Mouse (Mus musculus): ENCODE measurements at regions not wholly inside any gene's neighbourhood (a gene's known extent, or its start where the extent isn't known, plus 50 kb on each side); places are given as distances from the start of the nearest gene placed in this dataset.

GRCm38 (mm10) chr8:116215909-116216308, 288.9 kb upstream of the Dynlrb2 start:
- DNase-seq = no peak

DNA sequence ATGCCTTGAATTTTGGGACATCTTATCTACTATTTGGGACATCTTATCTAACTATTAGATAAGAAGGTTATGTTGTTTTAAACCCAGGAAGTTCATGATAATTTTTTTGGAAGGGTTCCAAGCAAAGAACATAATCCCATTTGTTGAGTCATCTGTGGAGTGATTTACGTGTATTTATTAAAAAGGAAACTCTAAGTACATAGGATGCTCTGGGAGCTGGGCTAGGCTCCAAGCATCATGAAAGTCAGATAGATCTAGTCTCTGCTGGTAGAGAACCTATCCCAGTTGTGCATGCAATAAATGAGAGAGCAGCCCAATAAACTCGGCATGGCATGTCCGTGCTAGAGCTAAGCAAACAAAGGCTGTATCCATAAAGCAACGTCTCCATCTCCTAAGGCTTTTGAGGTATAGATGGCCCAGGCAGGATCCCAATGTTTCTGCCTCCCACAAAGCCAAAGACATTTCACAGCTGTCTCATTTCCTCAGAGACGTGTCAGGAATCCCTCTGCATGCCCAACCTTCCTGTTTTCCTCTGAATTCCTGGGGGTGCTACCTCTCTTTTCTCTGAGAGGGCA, 289.4 kb upstream of the Dynlrb2 start:
- DNase-seq = no peak

DNA sequence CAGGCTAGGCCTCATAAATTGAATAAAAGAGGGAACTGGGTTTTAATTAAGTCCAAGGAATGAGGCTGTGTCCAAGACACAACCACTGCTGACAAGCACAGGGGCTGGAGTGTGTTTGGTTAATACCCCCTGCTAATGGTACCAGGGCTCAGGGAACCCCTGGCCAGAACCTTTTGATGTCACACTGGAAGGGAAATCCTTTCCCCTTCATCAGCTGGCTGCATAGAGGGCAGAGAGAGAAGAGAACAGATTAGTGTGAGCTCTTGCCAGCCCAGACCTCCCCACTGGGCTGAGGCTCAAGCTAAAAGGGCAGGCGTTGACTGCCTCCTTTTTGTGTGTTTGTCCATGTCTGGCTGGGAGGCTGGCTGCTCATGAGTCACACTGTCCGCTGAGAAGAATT, 301.1 kb upstream of the Dynlrb2 start:
- no peak for DNase-seq

GRCm38 (mm10) chr8:116200459-116200999, 304.2 kb upstream of the Dynlrb2 start:
- no peak for DNase-seq

GRCm38 (mm10) chr8:116196623-116197184, 308.1 kb upstream of the Dynlrb2 start:
- no peak for DNase-seq

DNA sequence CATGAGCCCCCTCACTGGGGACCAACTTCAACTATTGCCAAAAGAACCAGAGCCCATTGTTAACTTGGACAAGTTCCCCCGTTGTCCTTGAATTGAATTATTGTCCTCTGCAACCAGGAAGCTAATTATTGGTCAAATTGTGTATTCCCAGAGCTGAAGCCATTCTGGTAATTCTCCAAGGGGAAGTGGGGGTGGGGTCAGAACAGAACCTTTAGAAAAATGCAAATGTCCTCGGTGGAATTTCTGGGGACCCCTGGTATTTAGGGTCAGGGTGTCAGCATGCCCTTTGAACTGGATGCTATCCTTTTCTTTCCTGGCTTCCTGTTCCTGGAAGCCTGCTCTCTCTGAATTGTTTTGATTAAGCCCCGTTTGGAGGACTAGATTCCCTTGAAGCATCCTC, 312.7 kb upstream of the Dynlrb2 start:
- no peak for DNase-seq

DNA sequence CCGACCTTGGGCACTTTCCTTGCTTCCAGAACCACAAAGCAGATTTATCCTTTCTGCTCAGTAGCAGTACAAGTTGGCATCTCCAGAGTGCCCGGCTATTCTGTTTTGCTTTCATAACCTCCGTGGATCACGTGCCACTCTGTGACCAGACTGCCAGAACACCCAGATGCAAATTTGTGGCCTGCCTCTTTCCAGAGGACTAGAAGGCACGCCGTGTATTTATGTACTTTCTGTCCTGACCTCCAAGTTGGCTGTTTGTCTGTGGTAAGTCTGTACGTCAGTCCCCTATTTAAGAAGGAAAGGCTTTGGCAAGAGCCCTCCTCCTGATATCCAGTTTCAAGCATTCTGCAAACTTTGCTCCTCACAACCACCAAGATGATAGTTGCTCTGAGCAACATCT, 319.6 kb upstream of the Dynlrb2 start:
- DNase-seq = no peak

- no peak for DNase-seq
Measured at GRCm38 (mm10) chr8:116184241-116184640, 320.5 kb upstream of the Dynlrb2 start.

DNA sequence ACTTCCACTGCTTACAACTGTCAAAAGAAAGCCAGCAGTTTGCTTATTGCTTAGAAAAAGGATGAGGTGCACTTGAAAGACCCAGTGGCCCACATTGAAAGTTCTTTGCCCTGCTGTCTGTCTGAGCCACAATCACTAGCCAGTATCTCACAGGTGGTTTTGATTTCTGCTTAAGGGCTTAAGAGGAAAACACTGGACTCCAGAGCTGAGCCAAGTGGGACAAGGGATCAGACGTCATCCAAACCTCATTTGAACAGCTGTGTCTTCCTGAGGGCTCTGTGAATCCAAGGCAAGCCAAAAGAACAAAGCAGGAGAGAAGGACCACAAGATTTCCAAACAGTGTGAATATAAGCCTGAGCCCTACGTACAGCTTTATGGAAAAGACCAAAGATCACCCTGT, 326.8 kb upstream of the Dynlrb2 start:
- DNase-seq = no peak

- DNase-seq = no peak
Measured at GRCm38 (mm10) chr8:116174891-116175290, 329.9 kb upstream of the Dynlrb2 start.

GRCm38 (mm10) chr8:116173961-116174360, 330.8 kb upstream of the Dynlrb2 start:
- no peak for DNase-seq

- no peak for DNase-seq
Measured at GRCm38 (mm10) chr8:116167874-116168273, 336.9 kb upstream of the Dynlrb2 start.

GRCm38 (mm10) chr8:116164989-116165299, 339.8 kb upstream of the Dynlrb2 start:
- no peak for DNase-seq

DNA sequence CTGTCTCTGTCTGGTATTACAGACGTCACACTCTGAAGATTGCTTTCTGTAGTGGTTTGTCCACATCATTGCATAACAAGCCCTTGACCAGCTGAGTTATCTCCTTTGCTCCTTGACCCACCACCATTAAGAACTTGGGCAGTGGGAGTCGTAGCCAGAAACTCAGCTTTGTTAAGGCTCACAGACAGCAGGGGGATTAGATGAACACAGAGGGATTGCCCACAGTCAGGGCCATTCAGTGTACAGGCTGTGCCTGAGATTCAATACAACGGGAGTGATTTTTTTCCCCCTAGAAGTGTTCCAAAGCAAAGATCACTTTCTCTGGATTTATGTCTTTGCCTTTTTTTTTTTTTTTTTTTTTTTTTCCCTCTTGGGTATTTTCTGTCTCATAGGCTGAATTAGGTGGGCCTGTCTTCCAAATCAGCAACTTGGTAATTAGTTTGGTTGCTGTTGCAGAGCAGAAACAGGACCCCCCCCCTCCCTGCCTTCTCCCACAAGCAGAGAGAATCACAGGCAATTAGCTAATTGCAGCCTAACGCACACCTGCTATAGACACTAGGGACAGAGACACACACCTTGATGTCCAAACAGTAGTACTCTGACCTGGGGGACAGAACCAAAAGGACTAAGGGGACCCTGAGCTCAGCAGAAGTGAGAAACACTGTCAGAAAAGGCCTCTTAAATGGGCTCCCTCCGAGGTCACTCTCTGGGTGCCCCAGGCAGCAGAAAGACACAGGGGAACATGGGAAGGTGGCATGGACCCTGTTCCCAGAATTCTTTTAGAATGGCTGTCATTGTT, 340.4 kb upstream of the Dynlrb2 start:
- DNase-seq = no peak

GRCm38 (mm10) chr8:116160932-116161331, 343.8 kb upstream of the Dynlrb2 start:
- DNase-seq = no peak

DNA sequence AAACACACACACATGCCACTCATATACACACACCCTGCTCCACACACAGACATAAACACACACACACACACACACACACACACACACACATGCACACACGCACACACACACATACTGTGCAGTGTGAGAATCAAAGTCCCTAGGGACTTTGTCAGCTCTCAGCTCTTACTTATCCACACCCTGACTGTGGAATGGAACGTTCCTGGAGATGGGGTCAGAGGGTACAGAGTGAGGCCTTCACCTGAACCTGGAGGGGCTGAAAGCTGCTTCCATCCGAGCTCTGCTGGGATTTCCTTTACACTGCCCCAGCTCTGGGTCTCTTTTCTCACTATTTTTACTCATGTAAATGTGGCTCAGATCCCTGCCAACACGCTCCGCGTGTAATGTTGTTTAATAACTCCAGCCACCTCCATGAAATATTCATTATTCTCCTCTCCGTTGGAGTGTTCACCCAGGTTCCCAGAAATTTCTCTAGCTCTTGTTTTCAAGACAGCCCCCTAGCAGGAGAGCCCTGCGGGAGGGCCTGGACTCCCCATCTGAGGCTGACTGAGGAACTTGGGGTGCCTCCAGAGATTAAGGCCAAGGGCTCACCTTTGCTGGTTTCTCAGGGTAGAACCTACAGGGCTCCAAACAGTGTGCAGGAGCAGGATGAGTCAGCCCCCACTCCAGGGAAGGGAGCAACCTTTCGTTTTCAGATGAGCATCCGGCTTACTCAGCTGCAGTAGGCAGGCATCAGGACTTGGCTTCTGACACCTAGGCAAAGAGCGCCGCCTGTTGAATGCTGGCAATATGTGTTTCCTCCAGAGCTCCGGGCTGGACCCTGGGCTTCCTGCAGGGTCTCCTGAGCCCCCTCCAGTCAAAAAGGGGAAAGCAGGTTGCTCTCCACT, 360.8 kb upstream of the Dynlrb2 start:
- peak; percentile 33 for DNase-seq

- DNase-seq = no peak
Measured at GRCm38 (mm10) chr8:116141363-116141762, 363.4 kb upstream of the Dynlrb2 start.

DNA sequence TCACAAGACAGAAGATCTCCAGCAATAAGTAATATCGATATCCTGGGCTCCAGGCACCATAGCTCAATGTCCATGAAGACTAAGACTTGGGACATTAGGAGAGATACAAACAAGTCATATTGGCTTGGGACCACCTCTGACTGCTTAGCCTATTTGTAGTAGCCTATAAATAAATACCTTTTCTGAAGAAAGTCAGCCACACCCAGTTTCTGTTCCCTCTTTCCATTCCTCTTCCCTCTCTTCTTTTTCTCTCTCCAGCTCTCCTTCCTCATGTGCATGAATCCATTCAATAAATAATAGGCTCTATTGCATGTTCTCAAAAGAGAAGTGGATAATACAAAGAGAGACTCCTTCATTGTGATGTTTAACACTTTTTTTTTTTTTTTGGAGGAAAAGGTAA, 364.8 kb upstream of the Dynlrb2 start:
- DNase-seq = no peak

DNA sequence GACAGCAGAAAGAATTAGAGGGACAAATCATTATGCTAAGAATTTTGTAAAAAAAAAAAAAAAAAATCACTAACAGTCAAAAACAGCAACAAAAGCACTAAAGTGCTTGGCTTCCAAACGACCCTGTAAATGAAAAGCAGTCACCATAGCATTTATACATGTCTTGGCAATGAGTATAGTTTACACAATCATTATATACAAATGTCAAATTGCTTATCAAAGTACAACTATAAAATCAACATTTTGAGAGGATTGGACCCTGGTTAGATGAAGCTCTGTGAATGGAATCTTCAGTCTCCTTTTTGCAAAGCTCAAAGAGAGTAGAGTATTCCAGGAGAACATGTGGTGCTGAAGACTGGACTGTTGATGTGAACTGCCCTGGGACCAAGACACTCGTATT, 367.0 kb upstream of the Dynlrb2 start:
- DNase-seq = no peak

DNA sequence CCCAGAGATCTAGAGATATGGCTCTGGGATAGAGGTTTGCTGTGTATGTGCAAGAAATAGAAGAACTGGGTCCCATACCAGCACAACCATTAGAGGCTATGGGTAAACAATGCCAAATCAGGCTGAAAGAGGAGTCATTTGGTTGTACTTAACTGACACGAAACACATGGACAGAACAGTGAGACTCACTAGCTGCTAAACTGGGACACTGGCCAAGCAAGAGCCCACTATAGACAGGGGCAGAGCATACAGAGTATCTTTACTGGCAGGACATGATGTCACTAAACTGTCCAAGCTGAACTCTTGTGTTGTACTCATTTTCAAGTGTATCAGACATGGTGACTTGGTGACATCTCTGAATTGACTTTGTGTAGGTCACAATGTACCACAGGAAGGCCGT, 371.3 kb upstream of the Dynlrb2 start:
- no peak for DNase-seq

- DNase-seq = no peak
Measured at GRCm38 (mm10) chr8:116133084-116133483, 371.7 kb upstream of the Dynlrb2 start.

GRCm38 (mm10) chr8:116120067-116120466, 384.7 kb upstream of the Dynlrb2 start:
- no peak for DNase-seq

- DNase-seq = no peak
Measured at GRCm38 (mm10) chr8:116117919-116118318, 386.9 kb upstream of the Dynlrb2 start.

Measured in gastrocnemius, postnatal 10 days (tissue).